Mouse (Mus musculus) intestine, postnatal 0 days (tissue): ENCODE data around the gene Wapl. TPM values are rescaled to one million over a fixed set of nuclear protein-coding genes. Genes with fewer than 3 reads are reported as not detected.

ENCODE experiments used
- ATAC-seq: fragments of 200-750 bp; cut with Nextera tagmentation; 2 replicates; pipeline ENCODE4 v1.8.0; 2017; ENCODE audit warnings: mild to moderate bottlenecking, moderate TSS enrichment, moderate library complexity
- H3K27ac ChIP-seq: fragments of 300-500 bp; sonication (generic); 2 replicates; pipeline ENCODE4 v1.5.1; 2014; ENCODE audit warnings: mild to moderate bottlenecking, low read depth, low read length, moderate library complexity
- H3K27me3 ChIP-seq: fragments of 300-500 bp; sonication (generic); replicated peaks from 2 replicates; pipeline ENCODE4 v1.6.1; 2014; ENCODE audit warnings: low read length, mixed read lengths; ENCODE audit not compliant: control insufficient read depth, insufficient read depth
- H3K36me3 ChIP-seq: fragments of 300-500 bp; sonication (generic); 2 replicates; pipeline ENCODE4 v1.6.1; 2014; ENCODE audit warnings: mild to moderate bottlenecking, moderate library complexity; ENCODE audit not compliant: control insufficient read depth, insufficient read depth
- H3K4me1 ChIP-seq: fragments of 300-500 bp; sonication (generic); replicated peaks from 2 replicates; pipeline ENCODE4 v1.6.1; 2014; ENCODE audit warnings: antibody characterized with exemption, low read length, mixed read lengths; ENCODE audit not compliant: control insufficient read depth, insufficient read depth
- H3K4me2 ChIP-seq: fragments of 300-500 bp; sonication (generic); replicated peaks from 2 replicates; pipeline ENCODE4 v1.6.1; 2014; ENCODE audit warnings: low read depth, mild to moderate bottlenecking, moderate library complexity
- H3K4me3 ChIP-seq: fragments of 300-500 bp; sonication (generic); 2 replicates; pipeline ENCODE4 v1.5.1; 2014; ENCODE audit warnings: low read depth, low read length
- H3K9ac ChIP-seq: fragments of 300-500 bp; sonication (generic); 2 replicates; pipeline ENCODE4 v1.6.1; 2014; ENCODE audit warnings: mild to moderate bottlenecking, low read depth, low read length
- H3K9me3 ChIP-seq: fragments of 300-500 bp; sonication (generic); 2 replicates; pipeline ENCODE4 v1.6.1; 2016; ENCODE audit warnings: mixed run types; ENCODE audit not compliant: control insufficient read depth
- CTCF ChIP-seq: sonication (generic); IDR thresholded peaks from 2 replicates; pipeline ENCODE4 v1.5.1; 2016; ENCODE audit warnings: low read depth, mild to moderate bottlenecking, control low read depth, antibody characterized with exemption, moderate library complexity
- WGBS: fragments of 180-500 bp; shearing (Covaris S2); extraction: QIAGEN DNeasy Blood & Tissue Kit; methylation state at CpG from one replicate; pipeline ENCODE4 v1.1.7; 2014; 5-methylcytosine and 5-hydroxymethylcytosine counted together
- polyA plus RNA-seq: library from polyadenylated mRNA; unstranded; fragments of >200 nt; fragmentation: Nextera tagmentation; extraction: Ambion mirVana; gene quantifications from 2 replicates; pipeline ENCODE4 v1.2.1, GENCODE M21; 2015

The Wapl gene
- polyA plus RNA-seq, 1 experiment from 2014 or later: 18.2 TPM

- H3K27ac ChIP-seq: no peak overlapping the region
- no peak overlapping the region for H3K4me3 ChIP-seq
- H3K9ac ChIP-seq: no peak overlapping the region
- TF ChIP-seq CTCF: no peak
- H3K27me3 ChIP-seq: no peaks in the 10 kb centered on the region
- no peaks in the 10 kb centered on the region for H3K9me3 ChIP-seq
- 71% methylated on average over 2 of the region's 2 CpGs for WGBS
- ATAC-seq: no peak
- no peaks in the 10 kb centered on the region for H3K4me1 ChIP-seq
- no peak overlapping the region for H3K4me2 ChIP-seq
- H3K36me3 ChIP-seq: peaks cover 16% of the 10 kb centered on the region; the same call in 1 of the 2 replicates
These were observed 7.1 kb downstream of the Wapl start for GRCm38 (mm10) chr14:34680815-34681214.

- Histone ChIP-seq H3K4me1 (no peaks in the 10 kb centered on the region), H3K27ac (no peak overlapping the region), H3K36me3 (peaks cover 12% of the 10 kb centered on the region), H3K27me3 (no peaks in the 10 kb centered on the region), H3K9me3 (no peaks in the 10 kb centered on the region), H3K9ac (no peak overlapping the region), H3K4me2 (no peak overlapping the region), H3K4me3 (no peak overlapping the region)
- no peak for ATAC-seq
- no peak for TF ChIP-seq CTCF
These were observed 11.3 kb downstream of the Wapl start for GRCm38 (mm10) chr14:34684989-34685388.

- H3K4me3 ChIP-seq: no peak overlapping the region
- H3K27me3 ChIP-seq: no peaks in the 10 kb centered on the region
- no peak for ATAC-seq
- H3K36me3 ChIP-seq: peaks cover 33% of the 10 kb centered on the region
- H3K27ac ChIP-seq: no peak overlapping the region
- TF ChIP-seq CTCF: no peak
- H3K4me2 ChIP-seq: no peak overlapping the region
- no peaks in the 10 kb centered on the region for H3K4me1 ChIP-seq
- no peaks in the 10 kb centered on the region for H3K9me3 ChIP-seq
- WGBS: 95% methylated on average over 4 of the region's 4 CpGs
- H3K9ac ChIP-seq: no peak overlapping the region
These were observed 20.2 kb downstream of the Wapl start for GRCm38 (mm10) chr14:34693970-34694369.

- no peak for TF ChIP-seq CTCF
- no peaks in the 10 kb centered on the region for H3K9me3 ChIP-seq
- no peak overlapping the region for H3K27ac ChIP-seq
- no peak overlapping the region for H3K4me2 ChIP-seq
- H3K36me3 ChIP-seq: peaks cover 25% of the 10 kb centered on the region
- no peaks in the 10 kb centered on the region for H3K4me1 ChIP-seq
- WGBS: 82% methylated on average over 1 of the region's 1 CpGs
- no peaks in the 10 kb centered on the region for H3K27me3 ChIP-seq
- no peak overlapping the region for H3K9ac ChIP-seq
- ATAC-seq: no peak
- H3K4me3 ChIP-seq: no peak overlapping the region
These were observed 23.6 kb downstream of the Wapl start for GRCm38 (mm10) chr14:34697376-34697775.

- Histone ChIP-seq H3K27me3 (no peaks in the 10 kb centered on the region), H3K27ac (no peak overlapping the region), H3K4me2 (no peak overlapping the region), H3K4me1 (no peaks in the 10 kb centered on the region), H3K36me3 (peaks cover 13% of the 10 kb centered on the region; the same call in 1 of the 2 replicates), H3K9ac (no peak overlapping the region), H3K9me3 (no peaks in the 10 kb centered on the region), H3K4me3 (no peak overlapping the region)
- TF ChIP-seq CTCF: no peak
- no peak for ATAC-seq
- WGBS: 87% methylated on average over 2 of the region's 2 CpGs
These were observed 36.5 kb downstream of the Wapl start for GRCm38 (mm10) chr14:34710209-34710608.

GRCm38 (mm10) chr14:34712027-34712426, 38.3 kb downstream of the Wapl start:
- no peak overlapping the region for H3K9ac ChIP-seq
- H3K4me3 ChIP-seq: no peak overlapping the region
- no peaks in the 10 kb centered on the region for H3K9me3 ChIP-seq
- H3K4me1 ChIP-seq: no peaks in the 10 kb centered on the region
- H3K4me2 ChIP-seq: no peak overlapping the region
- no peaks in the 10 kb centered on the region for H3K27me3 ChIP-seq
- WGBS: 85% methylated on average over 3 of the region's 3 CpGs
- peaks cover 18% of the 10 kb centered on the region; the same call in 1 of the 2 replicates for H3K36me3 ChIP-seq
- TF ChIP-seq CTCF: no peak
- ATAC-seq: no peak
- H3K27ac ChIP-seq: no peak overlapping the region

GRCm38 (mm10) chr14:34712857-34713256, 39.1 kb downstream of the Wapl start:
- WGBS: 93% methylated on average over 3 of the region's 3 CpGs
- Histone ChIP-seq H3K4me3 (no peak overlapping the region), H3K9me3 (no peaks in the 10 kb centered on the region), H3K36me3 (peaks cover 18% of the 10 kb centered on the region; the same call in 1 of the 2 replicates), H3K27ac (no peak overlapping the region), H3K4me1 (no peaks in the 10 kb centered on the region), H3K27me3 (no peaks in the 10 kb centered on the region), H3K9ac (no peak overlapping the region), H3K4me2 (no peak overlapping the region)
- ATAC-seq: no peak
- TF ChIP-seq CTCF: no peak
